Mouse (Mus musculus) kidney, adult 9 months (tissue): ENCODE measurements around the gene Slc6a9.

Experiments used
- DNase-seq: peaks from one replicate; pipeline ENCODE4 v3.0.0; 2022

Gene Slc6a9

GRCm38 (mm10) chr4:117914591-117915442 lies 80.5 kb downstream of the Slc6a9 start, which contains the start of gene Ipo13:
Ipo13 (minus strand) TSS chr4:117914999.
- peak; percentile 95 for DNase-seq

GRCm38 (mm10) chr4:117915489-117916105 lies 81.3 kb downstream of the Slc6a9 start:
- DNase-seq, result no peak

GRCm38 (mm10) chr4:117916386-117916785 lies 82.1 kb downstream of the Slc6a9 start:
- DNase-seq, result no peak

- DNase-seq, result no peak
Observed at GRCm38 (mm10) chr4:117917402-117917801, 83.1 kb downstream of the Slc6a9 start.

GRCm38 (mm10) chr4:117917847-117918246 lies 83.5 kb downstream of the Slc6a9 start:
- DNase-seq, result no peak

- DNase-seq, result peak; percentile 47
Observed at GRCm38 (mm10) chr4:117918261-117918660, 84.0 kb downstream of the Slc6a9 start.

GRCm38 (mm10) chr4:117918762-117919161 lies 84.5 kb downstream of the Slc6a9 start:
- DNase-seq, result no peak

- no peak for DNase-seq
Observed at GRCm38 (mm10) chr4:117921358-117921757, 87.1 kb downstream of the Slc6a9 start.

- DNase-seq, result no peak
Observed at GRCm38 (mm10) chr4:117923450-117923849, 89.1 kb downstream of the Slc6a9 start.
